In the genomic region with DNA sequence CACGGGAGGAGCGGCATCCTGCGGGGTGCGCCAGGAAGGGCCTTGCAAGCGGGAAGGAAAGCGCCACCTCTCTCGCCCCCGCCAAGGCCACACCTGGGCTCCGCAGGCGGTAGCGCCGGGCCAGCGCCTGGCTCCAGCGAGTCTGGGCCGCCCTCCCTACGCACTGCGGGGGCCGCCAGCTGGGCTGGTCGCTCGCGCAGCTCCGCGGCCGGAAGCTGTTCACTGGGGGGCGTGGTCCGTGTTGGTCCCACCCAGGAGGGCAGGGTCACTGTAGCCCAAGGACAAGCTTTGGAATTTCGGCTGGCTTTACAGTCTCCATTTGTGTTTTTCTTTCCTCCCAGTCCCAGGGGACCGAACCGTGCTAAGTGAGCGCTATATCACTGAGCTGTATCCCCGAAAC, we compare ENCODE assay signal across 8 mouse cellular contexts. TPM values are rescaled to one million over a fixed set of nuclear protein-coding genes. Genes with fewer than 3 reads are reported as not detected.
A peak's percentile ranks its signal among the peaks of the same experiment; 100 is the strongest.
DNase-seq lines count a peak whose midpoint lies in the region; ATAC-seq and TF ChIP-seq lines count a peak whose summit lies in the region.

No protein-coding gene starts in this region.

- peak; percentile 79 for DNase-seq in WW6 (ENCODE audit: low read depth, low spot score)
- peak; percentile 73 for DNase-seq in cerebellum, adult 8-10 months
- peak; percentile 92 to 93 for DNase-seq in heart, postnatal 36 days
- peak; percentile 69 for DNase-seq in layer of hippocampus, adult 9-11 months
- DNase-seq in lung, embryonic 14.5 days: peak; percentile 97
- DNase-seq in retina, postnatal 1 day: peak; percentile 91

- ATAC-seq in frontal cortex, adult (ENCODE audit: low TSS enrichment): peak; percentile 86
- ATAC-seq in lung, embryonic 14.5 days (ENCODE audit: insufficient read depth): peak; percentile 96
- no peak for ATAC-seq in monocyte, adult 5-6 weeks (replicated peaks; ENCODE audit: insufficient number of reproducible peaks, low FRiP score, low TSS enrichment, poor library complexity, severe bottlenecking)

- peak overlapping the region; percentile 61 for H3K9ac ChIP-seq in lung, embryonic 14.5 days

- no peaks in the 10 kb centered on the region for H3K27me3 ChIP-seq in lung, embryonic 14.5 days (ENCODE audit: insufficient read depth, low read length)

- intact Hi-C loops in heart, postnatal 36 days (cut with DNase I): loop anchor here (1.0 to 2.0 kb wide), 2 partner anchors 29 to 77 kb away; a partner anchor contains a TSS

- peak overlapping the region; percentile 75 for H3K4me2 ChIP-seq in lung, embryonic 14.5 days

- H3K36me3 ChIP-seq in lung, embryonic 14.5 days (ENCODE audit: insufficient read depth): peaks cover 38% of the 10 kb centered on the region

- no peak for TF ChIP-seq CTCF in lung, embryonic 14.5 days (IDR thresholded peaks at IDR 0.05; ENCODE audit: low read depth)

- 2% methylated on average over 31 of the region's 31 CpGs for WGBS in lung, embryonic 14.5 days

- H3K27ac ChIP-seq in lung, embryonic 14.5 days (ENCODE audit: low read depth): peak overlapping the region; percentile 94

- H3K4me1 ChIP-seq in lung, embryonic 14.5 days (ENCODE audit: insufficient read depth): peaks cover 19% of the 10 kb centered on the region

- peak overlapping the region; percentile 40 for H3K4me3 ChIP-seq in lung, embryonic 14.5 days (ENCODE audit: low read depth, low read length)

- H3K9me3 ChIP-seq in lung, embryonic 14.5 days (ENCODE audit: low read depth, low read length): no peaks in the 10 kb centered on the region

RNA-seq across cellular contexts. Expression of a gene that starts 20.8 kb away (rescaled TPM):
- total RNA-seq in heart, postnatal 36 days (2021): 10 to 100 TPM; 16.2 to 16.5 TPM
- 28.5 and 32.7 TPM in 2 replicates for polyA plus RNA-seq in lung, embryonic 14.5 days (2014; fragmentation: Nextera tagmentation; extraction: Ambion mirVana)
- total RNA-seq in monocyte, adult 5-6 weeks (2017): 10.0 to 12.9 TPM (median 10.6 TPM) in 3 replicates

RNA-seq across cellular contexts. Expression of a gene that starts 28.4 kb away (rescaled TPM):
- 10 to 100 TPM; 50.9 to 53.7 TPM for total RNA-seq in heart, postnatal 36 days (2021)
- 122 and 123 TPM in 2 replicates for polyA plus RNA-seq in lung, embryonic 14.5 days (2014; fragmentation: Nextera tagmentation; extraction: Ambion mirVana)
- total RNA-seq in monocyte, adult 5-6 weeks (2017): 3.7 to 18.6 TPM (median 15.7 TPM) in 3 replicates

RNA-seq across cellular contexts. Expression of a gene that starts 38.4 kb away (rescaled TPM):
- 10 to 100 TPM; 33.1 to 41.2 TPM for total RNA-seq in heart, postnatal 36 days (2021)
- 97.6 and 98.1 TPM in 2 replicates for polyA plus RNA-seq in lung, embryonic 14.5 days (2014; fragmentation: Nextera tagmentation; extraction: Ambion mirVana)
- 74.4 to 107 TPM (median 101 TPM) in 3 replicates for total RNA-seq in monocyte, adult 5-6 weeks (2017)

RNA-seq across cellular contexts. Expression of a gene that starts 46.3 kb away (rescaled TPM):
- 10 to 100 TPM; 13.1 to 16.0 TPM for total RNA-seq in heart, postnatal 36 days (2021)
- polyA plus RNA-seq in lung, embryonic 14.5 days (2014; fragmentation: Nextera tagmentation; extraction: Ambion mirVana): 51.4 and 59.6 TPM in 2 replicates
- not detected in 3 replicates for total RNA-seq in monocyte, adult 5-6 weeks (2017)
